Mouse (Mus musculus): ENCODE results near the gene Klhl30. TPM values are rescaled to one million over a fixed set of nuclear protein-coding genes. Genes with fewer than 3 reads are reported as not detected.

The Klhl30 gene
- polyA plus RNA-seq, 1 experiment = 31.3 TPM

DNA sequence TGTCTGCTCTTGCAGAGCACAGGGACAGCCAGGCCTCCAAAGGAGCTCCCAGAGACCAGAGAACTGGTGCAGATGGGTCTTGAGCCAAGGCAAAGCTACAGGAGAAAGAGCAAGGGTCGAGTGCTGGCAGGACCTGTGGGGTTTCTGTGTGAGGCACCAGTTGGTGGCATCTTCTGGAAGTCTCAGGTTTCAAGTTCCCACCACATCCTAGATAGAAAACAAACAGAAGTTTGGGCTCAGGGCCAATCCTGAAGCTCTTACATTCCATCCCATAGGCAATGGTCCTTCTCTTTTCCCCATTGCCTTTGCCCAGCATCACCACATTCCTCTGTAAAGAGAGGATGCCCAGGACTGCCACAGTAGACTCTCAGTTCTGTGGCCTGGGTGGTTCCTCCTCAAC lies 54.2 kb downstream of the Klhl30 start:
- H3K79me2 ChIP-seq (ENCODE audit: control insufficient read depth, insufficient read depth) = no peaks in the 10 kb centered on the region
- no peak overlapping the region for H3K4me3 ChIP-seq (ENCODE audit: insufficient read depth, poor library complexity, severe bottlenecking)
- H3K27me3 ChIP-seq (ENCODE audit: control insufficient read depth, insufficient read depth, insufficient read length) = no peaks in the 10 kb centered on the region
- TF ChIP-seq CEBPB (IDR thresholded peaks at IDR 0.05; ENCODE audit: low read depth) (no peak), MYOG (IDR thresholded peaks at IDR 0.05; ENCODE audit: control insufficient read depth, extremely low read depth, insufficient read length) (no peak), CTCF (IDR thresholded peaks at IDR 0.05; ENCODE audit: control insufficient read depth, insufficient read depth, insufficient read length) (no peak), FOSL1 (IDR thresholded peaks at IDR 0.05; ENCODE audit: insufficient read depth, low read length, poor library complexity, severe bottlenecking) (no peak), USF1 (IDR thresholded peaks at IDR 0.05; ENCODE audit: low read depth) (no peak), MAX (IDR thresholded peaks at IDR 0.05) (no peak), MYOD1 (IDR thresholded peaks at IDR 0.05; ENCODE audit: control insufficient read depth, insufficient read length, low read depth) (no peak)
- no peaks in the 10 kb centered on the region for H3K36me3 ChIP-seq (ENCODE audit: control insufficient read depth, insufficient read depth)
- no peak overlapping the region for H3ac ChIP-seq (ENCODE audit: control insufficient read depth, insufficient read length, low read depth)
- H3K79me3 ChIP-seq (ENCODE audit: low read depth) = no peaks in the 10 kb centered on the region

DNA sequence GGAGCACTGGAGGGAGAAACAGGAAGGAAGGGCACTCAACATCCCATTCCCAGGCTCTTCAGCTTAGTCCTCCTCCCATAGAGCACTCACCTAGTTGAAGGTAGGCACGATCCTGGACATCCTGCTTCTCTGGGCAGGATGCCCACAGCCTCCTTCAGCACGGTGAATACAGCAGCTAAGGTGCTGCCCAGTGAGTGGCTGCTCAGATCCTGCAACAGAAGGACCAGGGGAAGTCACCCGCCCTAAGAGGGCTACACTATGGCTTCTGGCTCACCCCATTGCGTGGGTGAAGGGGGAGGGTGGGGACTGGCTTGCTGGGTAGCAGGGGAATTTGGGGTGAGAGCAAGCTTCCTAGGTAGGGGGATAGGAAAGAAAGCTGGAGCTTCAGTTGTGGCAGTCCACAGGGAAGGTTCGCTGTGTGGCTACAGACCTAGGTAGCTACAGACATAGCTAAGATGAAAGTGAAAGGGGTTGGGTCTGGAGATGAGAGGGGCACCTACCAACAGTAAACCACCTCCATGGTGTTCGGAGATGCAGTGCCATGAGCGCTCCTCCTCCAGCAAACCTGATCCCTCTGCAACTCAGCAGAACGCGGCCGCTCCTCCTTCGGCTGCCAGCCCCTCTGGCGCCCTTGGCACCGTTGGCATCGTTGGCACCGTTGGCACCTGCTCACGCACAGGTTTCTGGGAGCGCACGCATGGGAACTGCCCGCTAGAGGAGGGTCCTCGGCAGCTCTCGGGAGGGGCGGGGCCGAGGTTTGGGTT lies 54.8 kb downstream of the Klhl30 start:
- no peaks in the 10 kb centered on the region for H3K27me3 ChIP-seq (ENCODE audit: control insufficient read depth, insufficient read depth, insufficient read length)
- H3K79me3 ChIP-seq (ENCODE audit: low read depth) = no peaks in the 10 kb centered on the region
- no peak for TF ChIP-seq MYOD1 (IDR thresholded peaks at IDR 0.05; ENCODE audit: control insufficient read depth, insufficient read length, low read depth)
- TF ChIP-seq CTCF (IDR thresholded peaks at IDR 0.05; ENCODE audit: control insufficient read depth, insufficient read depth, insufficient read length) = no peak
- no peak for TF ChIP-seq MYOG (IDR thresholded peaks at IDR 0.05; ENCODE audit: control insufficient read depth, extremely low read depth, insufficient read length)
- TF ChIP-seq FOSL1 (IDR thresholded peaks at IDR 0.05; ENCODE audit: insufficient read depth, low read length, poor library complexity, severe bottlenecking) = no peak
- TF ChIP-seq USF1 (IDR thresholded peaks at IDR 0.05; ENCODE audit: low read depth) = no peak
- TF ChIP-seq MAX (IDR thresholded peaks at IDR 0.05) = no peak
- TF ChIP-seq CEBPB (IDR thresholded peaks at IDR 0.05; ENCODE audit: low read depth) = no peak
- H3K36me3 ChIP-seq (ENCODE audit: control insufficient read depth, insufficient read depth) = no peaks in the 10 kb centered on the region
- no peak overlapping the region for H3K4me3 ChIP-seq (ENCODE audit: insufficient read depth, poor library complexity, severe bottlenecking)
- H3ac ChIP-seq (ENCODE audit: control insufficient read depth, insufficient read length, low read depth) = no peak overlapping the region
- no peaks in the 10 kb centered on the region for H3K79me2 ChIP-seq (ENCODE audit: control insufficient read depth, insufficient read depth)

GRCm38 (mm10) chr1:91407819-91408218 lies 57.0 kb downstream of the Klhl30 start:
- Histone ChIP-seq H3K4me3 (ENCODE audit: insufficient read depth, poor library complexity, severe bottlenecking) (no peak overlapping the region), H3K79me3 (ENCODE audit: low read depth) (no peaks in the 10 kb centered on the region), H3K27me3 (ENCODE audit: control insufficient read depth, insufficient read depth, insufficient read length) (no peaks in the 10 kb centered on the region), H3K36me3 (ENCODE audit: control insufficient read depth, insufficient read depth) (no peaks in the 10 kb centered on the region), H3ac (ENCODE audit: control insufficient read depth, insufficient read length, low read depth) (no peak overlapping the region), H3K79me2 (ENCODE audit: control insufficient read depth, insufficient read depth) (peaks cover 10% of the 10 kb centered on the region)
- TF ChIP-seq MYOD1 (IDR thresholded peaks at IDR 0.05; ENCODE audit: control insufficient read depth, insufficient read length, low read depth) = no peak
- no peak for TF ChIP-seq CTCF (IDR thresholded peaks at IDR 0.05; ENCODE audit: control insufficient read depth, insufficient read depth, insufficient read length)
- no peak for TF ChIP-seq MAX (IDR thresholded peaks at IDR 0.05)
- TF ChIP-seq CEBPB (IDR thresholded peaks at IDR 0.05; ENCODE audit: low read depth) = no peak
- TF ChIP-seq FOSL1 (IDR thresholded peaks at IDR 0.05; ENCODE audit: insufficient read depth, low read length, poor library complexity, severe bottlenecking) = no peak
- no peak for TF ChIP-seq USF1 (IDR thresholded peaks at IDR 0.05; ENCODE audit: low read depth)
- no peak for TF ChIP-seq MYOG (IDR thresholded peaks at IDR 0.05; ENCODE audit: control insufficient read depth, extremely low read depth, insufficient read length)

DNA sequence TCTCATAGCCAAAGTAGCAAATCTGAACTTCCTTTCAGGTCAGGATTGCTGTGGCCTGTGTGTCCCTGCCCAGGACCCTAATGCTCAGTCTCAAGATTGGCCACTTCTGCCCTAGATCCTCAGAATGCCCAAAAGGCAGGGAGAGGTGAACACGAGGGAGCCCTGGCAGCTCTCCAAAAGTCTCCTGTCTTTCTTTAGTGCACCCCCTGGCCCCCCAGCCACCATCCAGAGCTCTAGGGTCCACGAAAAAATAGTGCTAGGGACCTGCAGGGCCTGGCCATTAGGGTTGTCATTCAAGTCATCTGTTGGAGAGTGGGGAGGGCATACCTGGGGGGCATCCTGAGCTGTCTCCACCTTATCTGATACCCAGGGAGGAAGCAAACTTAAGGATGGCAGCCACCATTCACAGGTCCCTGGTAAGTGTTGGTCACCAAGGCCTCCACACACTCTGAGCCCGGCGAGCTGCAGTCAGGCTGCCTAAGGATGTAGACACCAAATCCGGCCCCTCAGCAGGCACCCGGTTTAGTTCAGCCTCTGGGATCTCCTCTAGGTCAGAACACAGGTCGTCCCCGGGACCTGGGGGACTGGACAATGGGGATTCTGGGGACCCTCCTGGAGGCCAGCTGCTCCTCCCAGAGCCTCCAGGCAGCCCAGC lies 60.9 kb downstream of the Klhl30 start:
- Histone ChIP-seq H3ac (ENCODE audit: control insufficient read depth, insufficient read length, low read depth) (peak overlapping the region; percentile 82), H3K4me3 (ENCODE audit: insufficient read depth, poor library complexity, severe bottlenecking) (no peak overlapping the region), H3K27me3 (ENCODE audit: control insufficient read depth, insufficient read depth, insufficient read length) (no peaks in the 10 kb centered on the region), H3K79me2 (ENCODE audit: control insufficient read depth, insufficient read depth) (peaks cover 10% of the 10 kb centered on the region), H3K36me3 (ENCODE audit: control insufficient read depth, insufficient read depth) (no peaks in the 10 kb centered on the region), H3K79me3 (ENCODE audit: low read depth) (no peaks in the 10 kb centered on the region)
- TF ChIP-seq FOSL1 (IDR thresholded peaks at IDR 0.05; ENCODE audit: insufficient read depth, low read length, poor library complexity, severe bottlenecking) (no peak), MYOD1 (IDR thresholded peaks at IDR 0.05; ENCODE audit: control insufficient read depth, insufficient read length, low read depth) (no peak), CTCF (IDR thresholded peaks at IDR 0.05; ENCODE audit: control insufficient read depth, insufficient read depth, insufficient read length) (no peak), CEBPB (IDR thresholded peaks at IDR 0.05; ENCODE audit: low read depth) (no peak), MYOG (IDR thresholded peaks at IDR 0.05; ENCODE audit: control insufficient read depth, extremely low read depth, insufficient read length) (no peak), MAX (IDR thresholded peaks at IDR 0.05) (no peak), USF1 (IDR thresholded peaks at IDR 0.05; ENCODE audit: low read depth) (no peak)

Other genes with a start within 250 kb of the Klhl30 start
- gene Rbm44, start 205.9 kb upstream of the Klhl30 start, polyA plus RNA-seq (2012; fragmentation: generic; extraction: Trizol) = not detected
- 2.1 TPM for gene Ramp1, start 171.2 kb upstream of the Klhl30 start, polyA plus RNA-seq (2012; fragmentation: generic; extraction: Trizol)
- 71.0 TPM for gene Ube2f, start 100.7 kb upstream of the Klhl30 start, polyA plus RNA-seq (2012; fragmentation: generic; extraction: Trizol)
- 10.2 TPM for gene Scly, start 52.7 kb upstream of the Klhl30 start, polyA plus RNA-seq (2012; fragmentation: generic; extraction: Trizol)
- gene Espnl, start 28.9 kb upstream of the Klhl30 start, polyA plus RNA-seq (2012; fragmentation: generic; extraction: Trizol) = 0.15 TPM
- gene Erfe, start 15.4 kb downstream of the Klhl30 start, polyA plus RNA-seq (2012; fragmentation: generic; extraction: Trizol) = 7.3 TPM
- gene Ilkap, start 47.8 kb downstream of the Klhl30 start, polyA plus RNA-seq (2012; fragmentation: generic; extraction: Trizol) = 77.6 TPM
- gene Hes6, start 63.0 kb downstream of the Klhl30 start, polyA plus RNA-seq (2012; fragmentation: generic; extraction: Trizol) = 87.2 TPM
- gene Per2, start 108.3 kb downstream of the Klhl30 start, polyA plus RNA-seq (2012; fragmentation: generic; extraction: Trizol) = 0.96 TPM
- 6.0 TPM for gene Traf3ip1, start 143.6 kb downstream of the Klhl30 start, polyA plus RNA-seq (2012; fragmentation: generic; extraction: Trizol)
- gene Asb1, start 189.5 kb downstream of the Klhl30 start, polyA plus RNA-seq (2012; fragmentation: generic; extraction: Trizol) = 12.2 TPM

Data from C2C12 (cell line).